Mouse (Mus musculus): ENCODE data around the gene Fam71f2. TPM values are rescaled to one million over a fixed set of nuclear protein-coding genes. Genes with fewer than 3 reads are reported as not detected.
A peak's percentile ranks its signal among the peaks of the same experiment; 100 is the strongest.

Fam71f2 gene
- total and polyA plus RNA-seq, 2 experiments from 2014 or later: 0.18 TPM; not detected in 1

GRCm38 (mm10) chr6:29299112-29299511 lies 19.7 kb downstream of the Fam71f2 start:
- Histone ChIP-seq H3K36me3 (replicated peaks; ENCODE audit: control insufficient read depth, insufficient read depth, low read length) (no peaks in the 10 kb centered on the region), H3K9me3 (replicated peaks; ENCODE audit: control insufficient read depth, low read length) (no peaks in the 10 kb centered on the region), H3K27me3 (ENCODE audit: control insufficient read depth, insufficient read depth, low read length) (no peaks in the 10 kb centered on the region), H3K9ac (replicated peaks; ENCODE audit: low read depth, low read length) (no peak overlapping the region), H3K4me1 (ENCODE audit: control insufficient read depth, insufficient read depth) (no peaks in the 10 kb centered on the region), H3K27ac (ENCODE audit: low read depth) (no peak overlapping the region), H3K4me2 (ENCODE audit: low read depth, low read length) (no peak overlapping the region), H3K4me3 (ENCODE audit: low read depth, low read length) (no peak overlapping the region)
- WGBS: 28% methylated on average over 2 of the region's 2 CpGs
- no peak for DNase-seq (ENCODE audit: low spot score)
- ATAC-seq (ENCODE audit: insufficient read depth, low read depth): no peak
- TF ChIP-seq CTCF (IDR thresholded peaks at IDR 0.05; ENCODE audit: low read depth) (no peak), EP300 (IDR thresholded peaks at IDR 0.05; ENCODE audit: low read depth) (no peak)

GRCm38 (mm10) chr6:29303251-29303650 lies 23.9 kb downstream of the Fam71f2 start:
- ATAC-seq (ENCODE audit: insufficient read depth, low read depth): no peak

GRCm38 (mm10) chr6:29303726-29304125 lies 24.3 kb downstream of the Fam71f2 start:
- Histone ChIP-seq H3K4me2 (ENCODE audit: low read depth, low read length) (no peak overlapping the region), H3K27me3 (ENCODE audit: control insufficient read depth, insufficient read depth, low read length) (no peaks in the 10 kb centered on the region), H3K36me3 (replicated peaks; ENCODE audit: control insufficient read depth, insufficient read depth, low read length) (no peaks in the 10 kb centered on the region), H3K9ac (replicated peaks; ENCODE audit: low read depth, low read length) (no peak overlapping the region), H3K4me3 (ENCODE audit: low read depth, low read length) (no peak overlapping the region), H3K27ac (ENCODE audit: low read depth) (no peak overlapping the region), H3K9me3 (replicated peaks; ENCODE audit: control insufficient read depth, low read length) (peaks cover 7% of the 10 kb centered on the region; the same call in 1 of the 2 replicates), H3K4me1 (ENCODE audit: control insufficient read depth, insufficient read depth) (no peaks in the 10 kb centered on the region)
- 41% methylated on average over 4 of the region's 5 CpGs for WGBS
- TF ChIP-seq EP300 (IDR thresholded peaks at IDR 0.05; ENCODE audit: low read depth) (no peak), CTCF (IDR thresholded peaks at IDR 0.05; ENCODE audit: low read depth) (peak; percentile 22; the same call in 1 of the 2 replicates)
- DNase-seq (ENCODE audit: low spot score): no peak
- no peak for ATAC-seq (ENCODE audit: insufficient read depth, low read depth)

More at GRCm38 (mm10) chr6:29303251-29303650, 23.9 kb downstream of the Fam71f2 start:
- no peak overlapping the region for H3K27ac ChIP-seq (ENCODE audit: low read depth)
- H3K4me3 ChIP-seq (ENCODE audit: low read depth, low read length): no peak overlapping the region
- peaks cover 7% of the 10 kb centered on the region; the same call in 1 of the 2 replicates for H3K9me3 ChIP-seq (replicated peaks; ENCODE audit: control insufficient read depth, low read length)
- no peak for DNase-seq (ENCODE audit: low spot score)
- H3K36me3 ChIP-seq (replicated peaks; ENCODE audit: control insufficient read depth, insufficient read depth, low read length): no peaks in the 10 kb centered on the region
- no peak for TF ChIP-seq EP300 (IDR thresholded peaks at IDR 0.05; ENCODE audit: low read depth)
- no peak for TF ChIP-seq CTCF (IDR thresholded peaks at IDR 0.05; ENCODE audit: low read depth)
- no peaks in the 10 kb centered on the region for H3K4me1 ChIP-seq (ENCODE audit: control insufficient read depth, insufficient read depth)
- no peak overlapping the region for H3K4me2 ChIP-seq (ENCODE audit: low read depth, low read length)
- H3K9ac ChIP-seq (replicated peaks; ENCODE audit: low read depth, low read length): no peak overlapping the region
- no peaks in the 10 kb centered on the region for H3K27me3 ChIP-seq (ENCODE audit: control insufficient read depth, insufficient read depth, low read length)

- H3K4me3 ChIP-seq (ENCODE audit: low read depth, low read length): no peak overlapping the region
- no peak overlapping the region for H3K4me2 ChIP-seq (ENCODE audit: low read depth, low read length)
- H3K9me3 ChIP-seq (replicated peaks; ENCODE audit: control insufficient read depth, low read length): peaks cover 7% of the 10 kb centered on the region; the same call in 1 of the 2 replicates
- TF ChIP-seq CTCF (IDR thresholded peaks at IDR 0.05; ENCODE audit: low read depth) (no peak), EP300 (IDR thresholded peaks at IDR 0.05; ENCODE audit: low read depth) (no peak)
- no peak overlapping the region for H3K27ac ChIP-seq (ENCODE audit: low read depth)
- H3K9ac ChIP-seq (replicated peaks; ENCODE audit: low read depth, low read length): no peak overlapping the region
- DNase-seq (ENCODE audit: low spot score) (no peak), ATAC-seq (ENCODE audit: insufficient read depth, low read depth) (no peak)
- H3K4me1 ChIP-seq (ENCODE audit: control insufficient read depth, insufficient read depth): no peaks in the 10 kb centered on the region
- no peaks in the 10 kb centered on the region for H3K27me3 ChIP-seq (ENCODE audit: control insufficient read depth, insufficient read depth, low read length)
- WGBS: 86% methylated on average over 4 of the region's 4 CpGs
- H3K36me3 ChIP-seq (replicated peaks; ENCODE audit: control insufficient read depth, insufficient read depth, low read length): no peaks in the 10 kb centered on the region
These were observed 26.1 kb downstream of the Fam71f2 start for GRCm38 (mm10) chr6:29305462-29305861.

- Histone ChIP-seq H3K9me3 (replicated peaks; ENCODE audit: control insufficient read depth, low read length) (peaks cover 7% of the 10 kb centered on the region; the same call in 1 of the 2 replicates), H3K9ac (replicated peaks; ENCODE audit: low read depth, low read length) (no peak overlapping the region), H3K36me3 (replicated peaks; ENCODE audit: control insufficient read depth, insufficient read depth, low read length) (no peaks in the 10 kb centered on the region), H3K4me2 (ENCODE audit: low read depth, low read length) (no peak overlapping the region), H3K4me1 (ENCODE audit: control insufficient read depth, insufficient read depth) (no peaks in the 10 kb centered on the region), H3K4me3 (ENCODE audit: low read depth, low read length) (no peak overlapping the region), H3K27me3 (ENCODE audit: control insufficient read depth, insufficient read depth, low read length) (no peaks in the 10 kb centered on the region), H3K27ac (ENCODE audit: low read depth) (no peak overlapping the region)
- ATAC-seq (ENCODE audit: insufficient read depth, low read depth) (no peak), DNase-seq (ENCODE audit: low spot score) (no peak)
- TF ChIP-seq EP300 (IDR thresholded peaks at IDR 0.05; ENCODE audit: low read depth) (no peak), CTCF (IDR thresholded peaks at IDR 0.05; ENCODE audit: low read depth) (no peak)
- 83% methylated on average over 16 of the region's 16 CpGs for WGBS
These were observed 29.6 kb downstream of the Fam71f2 start for GRCm38 (mm10) chr6:29308846-29309605.
